Mouse (Mus musculus): Measurements from ENCODE around the gene Gm5431.

DNA sequence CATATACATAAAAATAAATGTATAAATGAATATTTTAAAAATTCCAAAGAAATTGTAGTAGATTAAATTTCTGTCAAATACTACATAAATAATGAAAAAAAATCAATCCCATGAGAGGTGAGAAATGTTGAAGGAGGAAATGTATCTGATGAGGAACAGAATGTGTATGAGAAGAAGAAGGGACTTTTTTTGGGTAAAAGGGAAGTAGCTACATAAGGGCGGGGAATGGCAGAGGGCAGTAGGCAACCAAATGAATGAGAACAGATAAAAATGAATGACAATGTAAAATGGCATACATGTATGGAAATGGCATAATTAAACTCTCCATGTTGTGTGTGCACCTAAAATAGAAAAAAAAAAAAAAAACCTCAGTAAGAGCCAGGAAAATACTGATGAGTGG lies 11.6 kb upstream of the Gm5431 start:
- no peak for TF ChIP-seq CTCF (IDR thresholded peaks at IDR 0.05; ENCODE audit: borderline replicate concordance, insufficient read depth, low read depth, low read length)
- TF ChIP-seq POLR2A (IDR thresholded peaks at IDR 0.05; ENCODE audit: borderline replicate concordance, insufficient read depth, low read length): no peak

Data from cerebellum, adult 2 months (tissue).